Mouse (Mus musculus) neural tube, embryonic 15.5 days (tissue): Measurements from ENCODE around the gene Cbx5. TPM values are rescaled to one million over a fixed set of nuclear protein-coding genes. Genes with fewer than 3 reads are reported as not detected.

ENCODE experiments used
- ATAC-seq: fragments of 200-750 bp; cut with Nextera tagmentation; 2 replicates; pipeline ENCODE4 v1.8.0; 2017; ENCODE audit warnings: mild to moderate bottlenecking, moderate TSS enrichment, moderate library complexity; ENCODE audit not compliant: low FRiP score
- H3K27ac ChIP-seq: fragments of 300-500 bp; sonication (generic); replicated peaks from 2 replicates; pipeline ENCODE4 v1.5.1; 2015; ENCODE audit warnings: mild to moderate bottlenecking, inconsistent platforms
- H3K27me3 ChIP-seq: fragments of 300-500 bp; sonication (generic); replicated peaks from 2 replicates; pipeline ENCODE4 v1.6.1; 2015; ENCODE audit warnings: inconsistent platforms
- H3K36me3 ChIP-seq: fragments of 300-500 bp; sonication (generic); 2 replicates; pipeline ENCODE4 v1.6.1; 2015; ENCODE audit warnings: inconsistent platforms
- H3K4me1 ChIP-seq: fragments of 300-500 bp; sonication (generic); 2 replicates; pipeline ENCODE4 v1.6.1; 2015; ENCODE audit warnings: inconsistent platforms
- H3K4me2 ChIP-seq: fragments of 300-500 bp; sonication (generic); 2 replicates; pipeline ENCODE4 v1.6.1; 2015; ENCODE audit warnings: inconsistent platforms, mild to moderate bottlenecking, moderate library complexity
- H3K4me3 ChIP-seq: fragments of 300-500 bp; sonication (generic); replicated peaks from 2 replicates; pipeline ENCODE4 v1.5.1; 2015; ENCODE audit warnings: mild to moderate bottlenecking, inconsistent platforms
- H3K9ac ChIP-seq: fragments of 300-500 bp; sonication (generic); replicated peaks from 2 replicates; pipeline ENCODE4 v1.6.1; 2015; ENCODE audit warnings: mild to moderate bottlenecking, inconsistent platforms
- H3K9me3 ChIP-seq: fragments of 300-500 bp; sonication (generic); replicated peaks from 2 replicates; pipeline ENCODE4 v1.6.1; 2016; ENCODE audit warnings: inconsistent platforms
- WGBS: fragments of 180-500 bp; shearing (Covaris S2); methylation state at CpG from one replicate; pipeline ENCODE4 v1.1.7; 2015; ENCODE audit warnings: mixed read lengths; 5-methylcytosine and 5-hydroxymethylcytosine counted together
- polyA plus RNA-seq: library from polyadenylated mRNA; unstranded; fragments of >200 nt; fragmentation: Nextera tagmentation; extraction: Ambion mirVana; gene quantifications from 2 replicates; pipeline ENCODE4 v1.2.1, GENCODE M21; 2015

Cbx5 gene
- polyA plus RNA-seq, 1 experiment from 2014 or later, result 107 TPM

- H3K4me2 ChIP-seq, result no peak overlapping the region
- ATAC-seq, result no peak
- no peaks in the 10 kb centered on the region for H3K27me3 ChIP-seq
- H3K27ac ChIP-seq, result no peak overlapping the region
- no peaks in the 10 kb centered on the region for H3K36me3 ChIP-seq
- H3K4me1 ChIP-seq, result 0 out of 2 replicates have a peak, but pooled peaks cover 8% of the 10 kb centered on the region
- WGBS, result 81% methylated on average over 2 of the region's 2 CpGs
- H3K9ac ChIP-seq, result no peak overlapping the region
- no peak overlapping the region for H3K4me3 ChIP-seq
- no peaks in the 10 kb centered on the region for H3K9me3 ChIP-seq
Observed at GRCm38 (mm10) chr15:103228904-103229303, 10.7 kb downstream of the Cbx5 start.

- 90% methylated on average over 2 of the region's 2 CpGs for WGBS
- Histone ChIP-seq H3K4me2 (no peak overlapping the region), H3K36me3 (no peaks in the 10 kb centered on the region), H3K9me3 (no peaks in the 10 kb centered on the region), H3K27ac (no peak overlapping the region), H3K27me3 (no peaks in the 10 kb centered on the region), H3K9ac (no peak overlapping the region), H3K4me1 (0 out of 2 replicates have a peak, but pooled peaks cover 8% of the 10 kb centered on the region), H3K4me3 (no peak overlapping the region)
- no peak for ATAC-seq
Observed at GRCm38 (mm10) chr15:103227572-103227971, 12.0 kb downstream of the Cbx5 start.

GRCm38 (mm10) chr15:103227022-103227421, 12.6 kb downstream of the Cbx5 start:
- H3K4me3 ChIP-seq, result no peak overlapping the region
- no peak overlapping the region for H3K4me2 ChIP-seq
- no peak for ATAC-seq
- H3K9me3 ChIP-seq, result no peaks in the 10 kb centered on the region
- no peak overlapping the region for H3K27ac ChIP-seq
- H3K36me3 ChIP-seq, result no peaks in the 10 kb centered on the region
- 0 out of 2 replicates have a peak, but pooled peaks cover 8% of the 10 kb centered on the region for H3K4me1 ChIP-seq
- no peaks in the 10 kb centered on the region for H3K27me3 ChIP-seq
- 75% methylated on average over 3 of the region's 3 CpGs for WGBS
- H3K9ac ChIP-seq, result no peak overlapping the region

GRCm38 (mm10) chr15:103224161-103224560, 15.5 kb downstream of the Cbx5 start:
- no peaks in the 10 kb centered on the region for H3K27me3 ChIP-seq
- no peak overlapping the region for H3K9ac ChIP-seq
- H3K4me2 ChIP-seq, result no peak overlapping the region
- WGBS, result 83% methylated on average over 2 of the region's 2 CpGs
- H3K4me3 ChIP-seq, result no peak overlapping the region
- no peak overlapping the region for H3K27ac ChIP-seq
- H3K4me1 ChIP-seq, result peaks cover 18% of the 10 kb centered on the region; the same call in 1 of the 2 replicates
- H3K9me3 ChIP-seq, result no peaks in the 10 kb centered on the region
- no peaks in the 10 kb centered on the region for H3K36me3 ChIP-seq
- ATAC-seq, result no peak

- peak overlapping the region; percentile 51 for H3K27ac ChIP-seq
Observed at GRCm38 (mm10) chr15:103221386-103221785, 18.2 kb downstream of the Cbx5 start.

GRCm38 (mm10) chr15:103220785-103221184, 18.8 kb downstream of the Cbx5 start:
- Histone ChIP-seq H3K4me2 (no peak overlapping the region), H3K9ac (no peak overlapping the region), H3K27me3 (no peaks in the 10 kb centered on the region), H3K36me3 (no peaks in the 10 kb centered on the region), H3K4me3 (no peak overlapping the region), H3K4me1 (peaks cover 15% of the 10 kb centered on the region), H3K27ac (peak overlapping the region; percentile 51), H3K9me3 (no peaks in the 10 kb centered on the region)
- ATAC-seq, result 0 out of 2 replicates have a peak, but pooled peaks have one; percentile 24
- 34% methylated on average over 3 of the region's 3 CpGs for WGBS

More at GRCm38 (mm10) chr15:103221386-103221785, 18.2 kb downstream of the Cbx5 start:
- Histone ChIP-seq H3K9me3 (no peaks in the 10 kb centered on the region), H3K4me1 (peaks cover 10% of the 10 kb centered on the region; the same call in 1 of the 2 replicates), H3K36me3 (no peaks in the 10 kb centered on the region), H3K4me2 (no peak overlapping the region), H3K27me3 (no peaks in the 10 kb centered on the region), H3K4me3 (no peak overlapping the region), H3K9ac (no peak overlapping the region)
- no peak for ATAC-seq
- 90% methylated on average over 1 of the region's 1 CpGs for WGBS

GRCm38 (mm10) chr15:103216052-103216451, 23.6 kb downstream of the Cbx5 start:
- Histone ChIP-seq H3K4me3 (no peak overlapping the region), H3K9ac (no peak overlapping the region), H3K4me1 (peaks cover 26% of the 10 kb centered on the region), H3K27ac (peak overlapping the region; percentile 86), H3K4me2 (peak overlapping the region; percentile 59), H3K36me3 (peaks cover 12% of the 10 kb centered on the region), H3K27me3 (no peaks in the 10 kb centered on the region), H3K9me3 (no peaks in the 10 kb centered on the region)
- no peak for ATAC-seq
- 33% methylated on average over 2 of the region's 2 CpGs for WGBS

- under 1% methylated on average over 15 of the region's 15 CpGs for WGBS
- peak overlapping the region; percentile 45 for H3K4me3 ChIP-seq
- H3K9me3 ChIP-seq, result no peaks in the 10 kb centered on the region
- H3K9ac ChIP-seq, result peak overlapping the region; percentile 45
- peak overlapping the region; percentile 59 for H3K4me2 ChIP-seq
- H3K4me1 ChIP-seq, result peaks cover 19% of the 10 kb centered on the region
- H3K27me3 ChIP-seq, result no peaks in the 10 kb centered on the region
- peak overlapping the region; percentile 86 for H3K27ac ChIP-seq
- peak; percentile 94 for ATAC-seq
- H3K36me3 ChIP-seq, result peaks cover 20% of the 10 kb centered on the region
Observed at GRCm38 (mm10) chr15:103214971-103215907, 24.4 kb downstream of the Cbx5 start.

GRCm38 (mm10) chr15:103214149-103214548, 25.5 kb downstream of the Cbx5 start:
- 15% methylated on average over 2 of the region's 2 CpGs for WGBS
- H3K36me3 ChIP-seq, result peaks cover 28% of the 10 kb centered on the region
- peak overlapping the region; percentile 46 for H3K4me2 ChIP-seq
- H3K9ac ChIP-seq, result 0 out of 2 replicates have a peak overlapping the region, but pooled peaks have one; percentile 7
- H3K27me3 ChIP-seq, result no peaks in the 10 kb centered on the region
- H3K4me1 ChIP-seq, result peaks cover 18% of the 10 kb centered on the region
- H3K27ac ChIP-seq, result peak overlapping the region; percentile 66
- no peaks in the 10 kb centered on the region for H3K9me3 ChIP-seq
- no peak for ATAC-seq
- H3K4me3 ChIP-seq, result peak overlapping the region; percentile 16

GRCm38 (mm10) chr15:103205156-103205555, 34.5 kb downstream of the Cbx5 start:
- Histone ChIP-seq H3K27me3 (no peaks in the 10 kb centered on the region), H3K27ac (no peak overlapping the region), H3K9ac (no peak overlapping the region), H3K9me3 (no peaks in the 10 kb centered on the region), H3K4me2 (no peak overlapping the region), H3K4me3 (no peak overlapping the region), H3K4me1 (peaks cover 11% of the 10 kb centered on the region), H3K36me3 (peaks cover 32% of the 10 kb centered on the region)
- 59% methylated on average over 2 of the region's 2 CpGs for WGBS
- no peak for ATAC-seq

- Histone ChIP-seq H3K9me3 (no peaks in the 10 kb centered on the region), H3K9ac (no peak overlapping the region), H3K27me3 (no peaks in the 10 kb centered on the region), H3K4me3 (no peak overlapping the region), H3K27ac (peak overlapping the region; percentile 60), H3K4me1 (peaks cover 11% of the 10 kb centered on the region), H3K4me2 (no peak overlapping the region), H3K36me3 (peaks cover 39% of the 10 kb centered on the region)
- ATAC-seq, result no peak
- 51% methylated on average over 6 of the region's 6 CpGs for WGBS
Observed at GRCm38 (mm10) chr15:103202088-103202793, 37.4 kb downstream of the Cbx5 start.
